Mouse (Mus musculus) thymus, postnatal 14 days (tissue): ENCODE measurements around the gene Dcp1b.

Experiments used
- DNase-seq: peaks from one replicate; pipeline ENCODE4 v3.0.0; 2021

Gene Dcp1b

GRCm38 (mm10) chr6:119236241-119236640, 61.2 kb downstream of the Dcp1b start, which contains the start of gene Cacna2d4:
Gene Cacna2d4 (plus strand): TSS chr6:119236526.
- DNase-seq: no peak

GRCm38 (mm10) chr6:119237427-119237989, 62.5 kb downstream of the Dcp1b start:
- no peak for DNase-seq

GRCm38 (mm10) chr6:119239341-119240005, 64.4 kb downstream of the Dcp1b start:
- DNase-seq: no peak

- DNase-seq: no peak
Observed at GRCm38 (mm10) chr6:119240256-119240655, 65.2 kb downstream of the Dcp1b start.

GRCm38 (mm10) chr6:119240871-119241705, 66.0 kb downstream of the Dcp1b start:
- DNase-seq: no peak

GRCm38 (mm10) chr6:119246082-119246481, 71.0 kb downstream of the Dcp1b start:
- no peak for DNase-seq

- DNase-seq: no peak
Observed at GRCm38 (mm10) chr6:119248578-119248977, 73.5 kb downstream of the Dcp1b start.

- no peak for DNase-seq
Observed at GRCm38 (mm10) chr6:119249726-119250125, 74.7 kb downstream of the Dcp1b start.

- DNase-seq: no peak
Observed at GRCm38 (mm10) chr6:119251704-119252103, 76.7 kb downstream of the Dcp1b start.
